Mouse (Mus musculus) forebrain, embryonic 15.5 days (tissue): ENCODE measurements around the gene Sh3d19. TPM values are rescaled to one million over a fixed set of nuclear protein-coding genes. Genes with fewer than 3 reads are reported as not detected.

Experiments
- ATAC-seq: fragments of 200-750 bp; cut with Nextera tagmentation; replicated peaks from 2 replicates; pipeline ENCODE4 v1.8.0; 2017; ENCODE audit warnings: mild to moderate bottlenecking, moderate TSS enrichment, moderate library complexity
- H3K27ac ChIP-seq: fragments of 300-500 bp; sonication (generic); replicated peaks from 2 replicates; pipeline ENCODE4 v1.5.1; 2015; ENCODE audit warnings: mild to moderate bottlenecking, inconsistent platforms
- H3K27me3 ChIP-seq: fragments of 300-500 bp; sonication (generic); 2 replicates; pipeline ENCODE4 v1.6.1; 2015; ENCODE audit warnings: inconsistent platforms
- H3K36me3 ChIP-seq: fragments of 300-500 bp; sonication (generic); 2 replicates; pipeline ENCODE4 v1.6.1; 2015; ENCODE audit warnings: mild to moderate bottlenecking, inconsistent platforms
- H3K4me1 ChIP-seq: fragments of 300-500 bp; sonication (generic); 2 replicates; pipeline ENCODE4 v1.6.1; 2015; ENCODE audit warnings: inconsistent platforms
- H3K4me2 ChIP-seq: fragments of 300-500 bp; sonication (generic); replicated peaks from 2 replicates; pipeline ENCODE4 v1.6.1; 2015; ENCODE audit warnings: mild to moderate bottlenecking, inconsistent platforms
- H3K4me3 ChIP-seq: fragments of 300-500 bp; sonication (generic); 2 replicates; pipeline ENCODE4 v1.5.1; 2015; ENCODE audit warnings: mild to moderate bottlenecking, inconsistent platforms
- H3K9ac ChIP-seq: fragments of 300-500 bp; sonication (generic); replicated peaks from 2 replicates; pipeline ENCODE4 v1.6.1; 2015; ENCODE audit warnings: mild to moderate bottlenecking, inconsistent platforms
- H3K9me3 ChIP-seq: fragments of 300-500 bp; sonication (generic); 2 replicates; pipeline ENCODE4 v1.6.1; 2016; ENCODE audit warnings: inconsistent platforms
- WGBS: fragments of 180-500 bp; shearing (Covaris S2); methylation state at CpG from one replicate; pipeline ENCODE4 v1.1.7; 2015; ENCODE audit warnings: mixed read lengths; 5-methylcytosine and 5-hydroxymethylcytosine counted together
- polyA plus RNA-seq: library from polyadenylated mRNA; unstranded; fragments of >200 nt; fragmentation: Nextera tagmentation; extraction: Ambion mirVana; gene quantifications from 2 replicates; pipeline ENCODE4 v1.2.1, GENCODE M21; 2015

The Sh3d19 gene
- polyA plus RNA-seq, 1 experiment from 2014 or later: 9.6 TPM

- WGBS: 91% methylated on average over 6 of the region's 6 CpGs
- Histone ChIP-seq H3K27ac (no peak overlapping the region), H3K27me3 (no peaks in the 10 kb centered on the region), H3K36me3 (peaks cover 60% of the 10 kb centered on the region), H3K4me3 (no peak overlapping the region), H3K4me2 (no peak overlapping the region), H3K9me3 (no peaks in the 10 kb centered on the region), H3K4me1 (peaks cover 17% of the 10 kb centered on the region), H3K9ac (no peak overlapping the region)
- no peak for ATAC-seq
Measured at GRCm38 (mm10) chr3:86136936-86137574, 166.1 kb downstream of the Sh3d19 start.

DNA sequence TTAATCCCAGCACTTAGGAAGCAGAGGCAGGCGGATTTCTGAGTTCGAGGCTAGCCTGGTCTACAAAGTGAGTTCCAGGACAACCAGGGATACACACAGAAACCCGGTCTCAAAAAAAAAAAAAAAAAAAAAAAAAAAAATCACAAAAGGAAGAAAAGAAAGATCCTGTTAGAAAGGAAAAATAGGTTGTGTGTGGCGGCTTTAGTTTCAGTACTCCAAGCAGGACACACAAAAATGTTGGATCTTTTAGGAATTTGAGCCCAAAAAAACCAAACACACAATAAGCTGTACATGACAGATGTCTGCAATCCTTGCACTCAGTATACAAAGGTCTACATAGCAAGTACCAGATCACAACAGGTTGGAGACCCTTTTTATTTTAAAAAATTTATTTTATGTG, 168.8 kb downstream of the Sh3d19 start:
- ATAC-seq: no peak
- Histone ChIP-seq H3K4me3 (no peak overlapping the region), H3K9me3 (no peaks in the 10 kb centered on the region), H3K36me3 (peaks cover 58% of the 10 kb centered on the region), H3K4me2 (no peak overlapping the region), H3K9ac (no peak overlapping the region), H3K4me1 (peaks cover 17% of the 10 kb centered on the region), H3K27ac (no peak overlapping the region), H3K27me3 (no peaks in the 10 kb centered on the region)
- 89% methylated on average over 4 of the region's 4 CpGs for WGBS

GRCm38 (mm10) chr3:86141366-86141765, 170.5 kb downstream of the Sh3d19 start:
- H3K4me3 ChIP-seq: peak overlapping the region; percentile 75
- H3K27ac ChIP-seq: no peak overlapping the region
- H3K9ac ChIP-seq: peak overlapping the region; percentile 95

GRCm38 (mm10) chr3:86141886-86142262, 171.0 kb downstream of the Sh3d19 start:
- WGBS: under 1% methylated on average over 18 of the region's 18 CpGs
- H3K4me1 ChIP-seq: peaks cover 17% of the 10 kb centered on the region
- peak overlapping the region; percentile 81 for H3K27ac ChIP-seq
- H3K4me2 ChIP-seq: peak overlapping the region; percentile 62
- H3K27me3 ChIP-seq: no peaks in the 10 kb centered on the region
- H3K9me3 ChIP-seq: no peaks in the 10 kb centered on the region
- H3K4me3 ChIP-seq: peak overlapping the region; percentile 75
- H3K36me3 ChIP-seq: peaks cover 38% of the 10 kb centered on the region
- ATAC-seq: peak; percentile 51
- peak overlapping the region; percentile 95 for H3K9ac ChIP-seq

More at GRCm38 (mm10) chr3:86141366-86141765, 170.5 kb downstream of the Sh3d19 start:
- H3K9me3 ChIP-seq: no peaks in the 10 kb centered on the region
- H3K36me3 ChIP-seq: peaks cover 43% of the 10 kb centered on the region
- no peaks in the 10 kb centered on the region for H3K27me3 ChIP-seq
- no peak for ATAC-seq
- WGBS: 15% methylated on average over 7 of the region's 7 CpGs
- peak overlapping the region; percentile 62 for H3K4me2 ChIP-seq
- peaks cover 17% of the 10 kb centered on the region for H3K4me1 ChIP-seq

- H3K9me3 ChIP-seq: no peaks in the 10 kb centered on the region
- peak within 1 kb of the TSS; percentile 62 for H3K4me2 ChIP-seq
- H3K9ac ChIP-seq: peak within 1 kb of the TSS; percentile 95
- H3K36me3 ChIP-seq: peaks cover 33% of the 10 kb centered on the region
- H3K27me3 ChIP-seq: no peaks in the 10 kb centered on the region
- H3K4me3 ChIP-seq: peak within 1 kb of the TSS; percentile 75
- H3K4me1 ChIP-seq: peaks cover 17% of the 10 kb centered on the region
- WGBS: under 1% methylated on average over 57 of the region's 77 CpGs
- H3K27ac ChIP-seq: peak within 1 kb of the TSS; percentile 81
- ATAC-seq: peak; percentile 98
Measured at GRCm38 (mm10) chr3:86142263-86142933, 171.5 kb downstream of the Sh3d19 start, which contains the start of gene Rps3a1. TSS of gene Rps3a1 (minus strand) at chr3:86142702.

DNA sequence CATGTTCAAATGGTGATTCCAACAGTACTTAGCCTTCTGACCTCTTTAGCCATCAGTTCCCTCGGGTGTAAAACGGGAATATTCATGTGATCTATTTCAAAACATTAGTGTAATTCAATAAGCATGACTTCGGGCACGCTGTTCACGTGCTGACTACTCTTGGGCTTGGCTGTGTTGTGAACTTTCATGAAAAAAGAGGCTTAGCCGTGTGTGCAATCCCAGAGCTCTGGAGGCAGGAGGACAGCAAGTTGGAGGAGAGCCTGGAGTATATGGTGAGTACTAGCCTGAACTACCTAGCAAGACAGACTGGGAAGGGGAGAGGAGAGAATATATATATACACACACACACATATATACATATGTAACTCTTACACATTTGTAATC, 172.0 kb downstream of the Sh3d19 start:
- Histone ChIP-seq H3K9me3 (no peaks in the 10 kb centered on the region), H3K9ac (peak overlapping the region; percentile 38; the same call in 1 of the 2 replicates), H3K4me3 (peak overlapping the region; percentile 75; the same call in 1 of the 2 replicates), H3K27ac (no peak overlapping the region), H3K36me3 (peaks cover 27% of the 10 kb centered on the region), H3K4me2 (peak overlapping the region; percentile 29; the same call in 1 of the 2 replicates), H3K27me3 (no peaks in the 10 kb centered on the region), H3K4me1 (peaks cover 17% of the 10 kb centered on the region)
- ATAC-seq: peak; percentile 36
- WGBS: 36% methylated on average over 6 of the region's 6 CpGs

DNA sequence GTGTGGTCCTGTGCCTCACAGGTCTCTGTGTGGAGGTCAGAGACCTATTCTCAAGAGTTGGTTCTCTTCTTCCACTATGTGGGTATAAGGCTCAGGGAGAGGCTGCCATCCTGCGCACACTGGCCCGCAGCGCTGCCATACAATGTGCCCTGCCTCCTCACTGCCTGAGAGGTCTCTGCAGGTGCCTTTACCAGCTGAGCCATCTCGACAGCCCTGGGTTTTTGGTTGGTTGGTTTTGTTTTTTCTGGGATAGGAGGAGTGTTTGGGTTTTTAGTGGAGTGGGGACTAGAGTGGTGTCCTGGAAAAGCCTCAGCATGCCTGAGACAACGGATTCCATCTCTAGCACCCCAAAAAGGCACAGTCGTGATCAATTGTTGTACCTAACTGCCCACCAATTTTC, 172.4 kb downstream of the Sh3d19 start:
- no peak overlapping the region for H3K9ac ChIP-seq
- H3K9me3 ChIP-seq: no peaks in the 10 kb centered on the region
- H3K4me1 ChIP-seq: peaks cover 17% of the 10 kb centered on the region
- H3K36me3 ChIP-seq: peaks cover 23% of the 10 kb centered on the region
- WGBS: 87% methylated on average over 6 of the region's 6 CpGs
- no peak for ATAC-seq
- no peaks in the 10 kb centered on the region for H3K27me3 ChIP-seq
- H3K27ac ChIP-seq: no peak overlapping the region
- H3K4me2 ChIP-seq: no peak overlapping the region
- H3K4me3 ChIP-seq: no peak overlapping the region

DNA sequence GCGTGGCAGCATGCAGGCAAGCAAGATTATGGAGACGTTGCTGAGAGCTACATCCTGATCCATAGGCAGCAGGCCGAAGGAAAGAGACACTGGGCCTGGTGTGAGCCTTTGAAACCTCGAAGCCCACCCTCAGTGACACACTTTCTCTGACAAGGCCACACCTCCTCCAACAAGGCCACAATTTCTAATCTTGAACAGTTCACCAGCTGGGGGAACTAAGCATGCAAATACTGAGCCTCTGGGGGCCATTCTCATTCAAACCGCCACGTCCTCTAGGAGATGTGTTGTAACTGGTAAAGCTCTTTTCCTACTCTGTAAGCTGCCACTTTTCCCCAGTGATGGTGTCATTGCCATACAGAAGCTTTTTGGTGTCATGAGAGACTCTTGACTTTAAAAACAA, 178.2 kb downstream of the Sh3d19 start:
- 69% methylated on average over 6 of the region's 6 CpGs for WGBS
- ATAC-seq: no peak

DNA sequence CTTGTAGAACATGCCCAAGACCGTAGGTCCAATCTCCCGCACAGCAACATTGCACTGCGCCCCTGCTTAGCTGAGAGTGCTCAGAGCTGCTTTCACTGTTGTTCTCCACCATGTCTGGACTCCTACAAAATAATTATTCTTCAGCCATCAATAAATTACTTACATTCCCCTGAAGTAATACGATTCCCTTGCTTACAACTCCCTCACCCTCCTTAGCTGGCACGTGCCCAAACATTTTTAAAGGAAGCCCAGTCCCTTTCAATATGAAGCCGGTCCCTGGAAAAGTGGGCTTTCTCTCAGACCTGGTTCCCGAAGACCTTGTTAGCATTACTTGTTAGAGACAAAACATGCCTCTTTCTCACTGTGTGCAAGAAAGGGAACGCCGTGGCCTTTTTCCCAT, 178.6 kb downstream of the Sh3d19 start:
- no peak for ATAC-seq
- WGBS: 45% methylated on average over 9 of the region's 9 CpGs

More for the DNA sequence above, 178.2 kb downstream of the Sh3d19 start:
- H3K4me1 ChIP-seq: 0 out of 2 replicates have a peak, but pooled peaks cover 3% of the 10 kb centered on the region
- no peak overlapping the region for H3K27ac ChIP-seq
- no peak overlapping the region for H3K9ac ChIP-seq
- no peaks in the 10 kb centered on the region for H3K36me3 ChIP-seq
- H3K4me2 ChIP-seq: no peak overlapping the region
- no peak overlapping the region for H3K4me3 ChIP-seq
- no peaks in the 10 kb centered on the region for H3K9me3 ChIP-seq
- H3K27me3 ChIP-seq: no peaks in the 10 kb centered on the region

GRCm38 (mm10) chr3:86168841-86169425, 198.0 kb downstream of the Sh3d19 start:
- no peak overlapping the region for H3K4me2 ChIP-seq
- H3K27me3 ChIP-seq: no peaks in the 10 kb centered on the region
- no peaks in the 10 kb centered on the region for H3K4me1 ChIP-seq
- H3K4me3 ChIP-seq: no peak overlapping the region
- ATAC-seq: no peak
- no peaks in the 10 kb centered on the region for H3K36me3 ChIP-seq
- no peaks in the 10 kb centered on the region for H3K9me3 ChIP-seq
- H3K9ac ChIP-seq: no peak overlapping the region
- no peak overlapping the region for H3K27ac ChIP-seq
- 77% methylated on average over 8 of the region's 8 CpGs for WGBS

More for the DNA sequence above, 178.6 kb downstream of the Sh3d19 start:
- H3K27me3 ChIP-seq: no peaks in the 10 kb centered on the region
- no peaks in the 10 kb centered on the region for H3K9me3 ChIP-seq
- no peak overlapping the region for H3K9ac ChIP-seq
- no peak overlapping the region for H3K27ac ChIP-seq
- no peak overlapping the region for H3K4me2 ChIP-seq
- H3K4me3 ChIP-seq: no peak overlapping the region
- no peaks in the 10 kb centered on the region for H3K36me3 ChIP-seq
- 0 out of 2 replicates have a peak, but pooled peaks cover 3% of the 10 kb centered on the region for H3K4me1 ChIP-seq

- no peaks in the 10 kb centered on the region for H3K36me3 ChIP-seq
- H3K4me3 ChIP-seq: no peak overlapping the region
- H3K27me3 ChIP-seq: no peaks in the 10 kb centered on the region
- WGBS: 92% methylated on average over 7 of the region's 7 CpGs
- no peak overlapping the region for H3K27ac ChIP-seq
- no peak for ATAC-seq
- no peak overlapping the region for H3K9ac ChIP-seq
- H3K4me1 ChIP-seq: no peaks in the 10 kb centered on the region
- no peak overlapping the region for H3K4me2 ChIP-seq
- H3K9me3 ChIP-seq: no peaks in the 10 kb centered on the region
Measured at GRCm38 (mm10) chr3:86179714-86180113, 208.8 kb downstream of the Sh3d19 start.
